Mouse (Mus musculus): ENCODE measurements around the gene Gm11549. TPM values are rescaled to one million over a fixed set of nuclear protein-coding genes. Genes with fewer than 3 reads are reported as not detected.

Gm11549 gene
- total and polyA plus RNA-seq, 2 experiments from 2014 or later: 0.22 to 0.31 TPM

GRCm38 (mm10) chr3:36552406-36553047 is 30.9 kb upstream of the Gm11549 start, which contains the start of gene Exosc9:
Exosc9 (plus strand) TSS chr3:36552606.
- peak; percentile 95 for ATAC-seq (ENCODE audit: low FRiP score)
- WGBS: under 1% methylated on average over 39 of the region's 39 CpGs
- Histone ChIP-seq H3K36me3 (ENCODE audit: insufficient read depth, low read length) (peaks cover 22% of the 10 kb centered on the region), H3K27ac (ENCODE audit: low read depth, low read length) (peak within 1 kb of the TSS; percentile 64), H3K4me2 (ENCODE audit: low read depth, low read length, poor library complexity, severe bottlenecking) (peak within 1 kb of the TSS; percentile 82), H3K4me1 (ENCODE audit: insufficient read depth, low read length) (peaks cover 9% of the 10 kb centered on the region; the same call in 1 of the 2 replicates), H3K4me3 (ENCODE audit: low read depth, low read length) (peak within 1 kb of the TSS; percentile 78), H3K9me3 (ENCODE audit: low read length) (no peaks in the 10 kb centered on the region), H3K9ac (replicated peaks; ENCODE audit: low read length, poor library complexity, severe bottlenecking) (peak within 1 kb of the TSS; percentile 78), H3K27me3 (ENCODE audit: insufficient read depth, low read length) (no peaks in the 10 kb centered on the region)
- peak; percentile 91 for DNase-seq (ENCODE audit: low spot score)
- TF ChIP-seq CTCF (IDR thresholded peaks at IDR 0.05): no peak

- ATAC-seq (ENCODE audit: low FRiP score) (peak; percentile 68), DNase-seq (ENCODE audit: low spot score) (peak; percentile 6)
- TF ChIP-seq CTCF (IDR thresholded peaks at IDR 0.05): no peak
- Histone ChIP-seq H3K27ac (ENCODE audit: low read depth, low read length) (peak overlapping the region; percentile 64), H3K4me2 (ENCODE audit: low read depth, low read length, poor library complexity, severe bottlenecking) (peak overlapping the region; percentile 82), H3K4me1 (ENCODE audit: insufficient read depth, low read length) (peaks cover 9% of the 10 kb centered on the region; the same call in 1 of the 2 replicates), H3K27me3 (ENCODE audit: insufficient read depth, low read length) (no peaks in the 10 kb centered on the region), H3K36me3 (ENCODE audit: insufficient read depth, low read length) (peaks cover 19% of the 10 kb centered on the region), H3K4me3 (ENCODE audit: low read depth, low read length) (peak overlapping the region; percentile 78), H3K9ac (replicated peaks; ENCODE audit: low read length, poor library complexity, severe bottlenecking) (peak overlapping the region; percentile 78), H3K9me3 (ENCODE audit: low read length) (no peaks in the 10 kb centered on the region)
- WGBS: 4% methylated on average over 12 of the region's 12 CpGs
Observed at GRCm38 (mm10) chr3:36551851-36552384, 30.3 kb upstream of the Gm11549 start.

GRCm38 (mm10) chr3:36551343-36551742 is 29.7 kb upstream of the Gm11549 start:
- ATAC-seq (ENCODE audit: low FRiP score) (peak; percentile 15), DNase-seq (ENCODE audit: low spot score) (peak; percentile 30)
- no peaks in the 10 kb centered on the region for H3K9me3 ChIP-seq (ENCODE audit: low read length)
- peak overlapping the region; percentile 78; the same call in 1 of the 2 replicates for H3K9ac ChIP-seq (replicated peaks; ENCODE audit: low read length, poor library complexity, severe bottlenecking)
- H3K4me3 ChIP-seq (ENCODE audit: low read depth, low read length): peak overlapping the region; percentile 78
- peak overlapping the region; percentile 64 for H3K27ac ChIP-seq (ENCODE audit: low read depth, low read length)
- WGBS: 4% methylated on average over 9 of the region's 9 CpGs
- TF ChIP-seq CTCF (IDR thresholded peaks at IDR 0.05): no peak
- no peaks in the 10 kb centered on the region for H3K27me3 ChIP-seq (ENCODE audit: insufficient read depth, low read length)
- peaks cover 16% of the 10 kb centered on the region for H3K36me3 ChIP-seq (ENCODE audit: insufficient read depth, low read length)
- peak overlapping the region; percentile 82 for H3K4me2 ChIP-seq (ENCODE audit: low read depth, low read length, poor library complexity, severe bottlenecking)
- peaks cover 9% of the 10 kb centered on the region; the same call in 1 of the 2 replicates for H3K4me1 ChIP-seq (ENCODE audit: insufficient read depth, low read length)

GRCm38 (mm10) chr3:36544961-36545360 is 23.3 kb upstream of the Gm11549 start:
- TF ChIP-seq CTCF (IDR thresholded peaks at IDR 0.05): no peak
- no peaks in the 10 kb centered on the region for H3K4me1 ChIP-seq (ENCODE audit: insufficient read depth, low read length)
- H3K9ac ChIP-seq (replicated peaks; ENCODE audit: low read length, poor library complexity, severe bottlenecking): no peak overlapping the region
- no peak overlapping the region for H3K27ac ChIP-seq (ENCODE audit: low read depth, low read length)
- no peak for ATAC-seq (ENCODE audit: low FRiP score)
- 74% methylated on average over 3 of the region's 3 CpGs for WGBS
- no peak overlapping the region for H3K4me2 ChIP-seq (ENCODE audit: low read depth, low read length, poor library complexity, severe bottlenecking)
- H3K27me3 ChIP-seq (ENCODE audit: insufficient read depth, low read length): no peaks in the 10 kb centered on the region
- no peaks in the 10 kb centered on the region for H3K36me3 ChIP-seq (ENCODE audit: insufficient read depth, low read length)
- no peaks in the 10 kb centered on the region for H3K9me3 ChIP-seq (ENCODE audit: low read length)
- H3K4me3 ChIP-seq (ENCODE audit: low read depth, low read length): no peak overlapping the region
- DNase-seq (ENCODE audit: low spot score): no peak

- no peak overlapping the region for H3K9ac ChIP-seq (replicated peaks; ENCODE audit: low read length, poor library complexity, severe bottlenecking)
- 89% methylated on average over 2 of the region's 2 CpGs for WGBS
- no peaks in the 10 kb centered on the region for H3K36me3 ChIP-seq (ENCODE audit: insufficient read depth, low read length)
- no peak overlapping the region for H3K4me3 ChIP-seq (ENCODE audit: low read depth, low read length)
- H3K4me1 ChIP-seq (ENCODE audit: insufficient read depth, low read length): no peaks in the 10 kb centered on the region
- no peak for TF ChIP-seq CTCF (IDR thresholded peaks at IDR 0.05)
- no peaks in the 10 kb centered on the region for H3K9me3 ChIP-seq (ENCODE audit: low read length)
- no peak overlapping the region for H3K4me2 ChIP-seq (ENCODE audit: low read depth, low read length, poor library complexity, severe bottlenecking)
- DNase-seq (ENCODE audit: low spot score) (no peak), ATAC-seq (ENCODE audit: low FRiP score) (no peak)
- H3K27me3 ChIP-seq (ENCODE audit: insufficient read depth, low read length): no peaks in the 10 kb centered on the region
- no peak overlapping the region for H3K27ac ChIP-seq (ENCODE audit: low read depth, low read length)
Observed at GRCm38 (mm10) chr3:36541399-36541798, 19.8 kb upstream of the Gm11549 start.

GRCm38 (mm10) chr3:36540756-36541155 is 19.1 kb upstream of the Gm11549 start:
- H3K9me3 ChIP-seq (ENCODE audit: low read length): no peaks in the 10 kb centered on the region
- H3K4me3 ChIP-seq (ENCODE audit: low read depth, low read length): no peak overlapping the region
- no peak for TF ChIP-seq CTCF (IDR thresholded peaks at IDR 0.05)
- DNase-seq (ENCODE audit: low spot score): no peak
- WGBS: 73% methylated on average over 2 of the region's 2 CpGs
- no peaks in the 10 kb centered on the region for H3K36me3 ChIP-seq (ENCODE audit: insufficient read depth, low read length)
- no peak for ATAC-seq (ENCODE audit: low FRiP score)
- no peaks in the 10 kb centered on the region for H3K27me3 ChIP-seq (ENCODE audit: insufficient read depth, low read length)
- H3K4me2 ChIP-seq (ENCODE audit: low read depth, low read length, poor library complexity, severe bottlenecking): no peak overlapping the region
- no peak overlapping the region for H3K27ac ChIP-seq (ENCODE audit: low read depth, low read length)
- no peak overlapping the region for H3K9ac ChIP-seq (replicated peaks; ENCODE audit: low read length, poor library complexity, severe bottlenecking)
- no peaks in the 10 kb centered on the region for H3K4me1 ChIP-seq (ENCODE audit: insufficient read depth, low read length)

Measured in midbrain, postnatal 0 days (tissue).